Mouse (Mus musculus): ENCODE data around the gene Hmx3. TPM values are rescaled to one million over a fixed set of nuclear protein-coding genes. Genes with fewer than 3 reads are reported as not detected.

Gene Hmx3
- polyA plus RNA-seq, 1 experiment from 2014 or later, result 0.60 TPM

- Histone ChIP-seq H3K9ac (peak within 1 kb of the TSS; percentile 68), H3K27me3 (peaks cover 34% of the 10 kb centered on the region), H3K4me3 (peak within 1 kb of the TSS; percentile 72), H3K4me2 (peak within 1 kb of the TSS; percentile 70), H3K27ac (replicated peaks) (peak within 1 kb of the TSS; percentile 93), H3K9me3 (no peaks in the 10 kb centered on the region), H3K4me1 (replicated peaks) (peaks cover 19% of the 10 kb centered on the region), H3K36me3 (peaks cover 16% of the 10 kb centered on the region)
- under 1% methylated on average over 48 of the region's 51 CpGs for WGBS
- peak; percentile 95 for ATAC-seq (ENCODE audit: low FRiP score, low read depth)
Observed at GRCm38 (mm10) chr7:131559986-131560696, 17.5 kb downstream of the Hmx3 start, which contains the start of gene Bub3. Gene Bub3 (plus strand): TSS chr7:131560222.

GRCm38 (mm10) chr7:131560697-131561042, 18.0 kb downstream of the Hmx3 start:
- Histone ChIP-seq H3K27ac (replicated peaks) (peak overlapping the region; percentile 93), H3K4me3 (peak overlapping the region; percentile 72), H3K9ac (peak overlapping the region; percentile 68), H3K36me3 (peaks cover 16% of the 10 kb centered on the region), H3K4me2 (peak overlapping the region; percentile 70), H3K27me3 (peaks cover 29% of the 10 kb centered on the region), H3K4me1 (replicated peaks) (peaks cover 16% of the 10 kb centered on the region), H3K9me3 (no peaks in the 10 kb centered on the region)
- WGBS, result 2% methylated on average over 14 of the region's 14 CpGs
- ATAC-seq (ENCODE audit: low FRiP score, low read depth), result peak; percentile 65; the same call in 1 of the 2 replicates

DNA sequence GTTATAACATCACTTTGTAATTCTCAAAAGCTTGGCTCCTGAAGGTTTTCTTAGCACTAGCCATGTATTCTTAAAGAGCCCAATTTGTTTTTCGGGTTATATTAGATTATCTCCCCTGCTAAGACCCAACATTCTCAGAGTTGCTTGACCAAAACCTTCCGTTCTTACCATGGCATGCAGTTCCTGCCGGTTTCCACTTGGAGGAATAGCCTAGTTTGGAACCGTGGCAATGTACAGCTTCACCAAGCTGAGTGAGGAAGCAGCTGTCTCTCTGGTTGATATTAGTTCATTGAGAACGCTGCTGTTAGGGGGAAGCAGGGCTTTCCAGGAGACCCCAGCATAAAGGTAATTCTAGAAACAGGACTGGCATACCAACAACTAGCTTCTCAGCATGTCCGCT, 32.6 kb downstream of the Hmx3 start:
- Histone ChIP-seq H3K27ac (replicated peaks) (no peak overlapping the region), H3K27me3 (no peaks in the 10 kb centered on the region), H3K9ac (no peak overlapping the region), H3K36me3 (peaks cover 21% of the 10 kb centered on the region), H3K4me1 (replicated peaks) (no peaks in the 10 kb centered on the region), H3K9me3 (no peaks in the 10 kb centered on the region), H3K4me2 (no peak overlapping the region), H3K4me3 (no peak overlapping the region)
- 76% methylated on average over 6 of the region's 6 CpGs for WGBS
- no peak for ATAC-seq (ENCODE audit: low FRiP score, low read depth)

DNA sequence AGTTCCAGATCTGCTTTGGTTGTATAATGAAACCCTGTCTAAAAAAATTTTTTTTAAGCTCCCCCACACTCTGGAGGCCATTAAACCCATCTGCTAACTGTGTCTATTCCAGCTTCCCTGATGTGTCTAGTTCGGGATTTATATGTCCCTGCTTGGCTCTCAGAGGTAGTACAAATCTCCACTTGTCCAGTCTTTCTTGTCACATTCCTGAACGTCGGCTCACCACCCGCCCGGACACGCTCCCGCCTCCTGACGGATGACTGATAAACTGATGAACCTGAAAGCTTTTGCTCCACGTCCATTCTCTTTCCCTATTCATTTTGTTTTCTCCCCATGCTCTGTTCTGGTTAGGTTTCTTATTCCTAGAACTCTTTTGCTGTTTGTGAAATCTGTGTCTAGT, 39.5 kb downstream of the Hmx3 start:
- WGBS, result 59% methylated on average over 9 of the region's 9 CpGs
- H3K27ac ChIP-seq (replicated peaks), result no peak overlapping the region

DNA sequence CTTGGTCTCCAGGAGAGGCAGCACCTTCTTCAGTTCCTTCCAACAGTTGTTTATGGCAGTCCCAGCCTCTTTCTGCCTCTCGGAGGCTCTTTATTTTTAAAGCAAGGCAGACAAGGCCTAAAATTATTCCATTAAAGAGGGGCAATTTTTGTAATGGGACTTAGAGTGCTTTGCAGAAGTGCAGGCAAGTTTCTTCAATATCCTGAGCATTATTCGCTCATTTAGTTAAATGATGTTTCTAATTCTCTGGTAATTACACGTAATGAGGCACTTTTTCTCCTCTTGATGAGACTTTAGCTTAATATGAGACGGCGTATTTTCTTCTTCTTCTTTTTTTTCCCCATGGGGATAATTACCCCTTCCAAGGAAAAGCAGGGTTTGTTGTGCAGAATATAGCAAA, 42.9 kb downstream of the Hmx3 start:
- H3K4me3 ChIP-seq, result no peak overlapping the region
- H3K27me3 ChIP-seq, result no peaks in the 10 kb centered on the region
- no peak overlapping the region for H3K4me2 ChIP-seq
- no peak for ATAC-seq (ENCODE audit: low FRiP score, low read depth)
- no peaks in the 10 kb centered on the region for H3K4me1 ChIP-seq (replicated peaks)
- H3K36me3 ChIP-seq, result no peaks in the 10 kb centered on the region
- no peak overlapping the region for H3K27ac ChIP-seq (replicated peaks)
- H3K9ac ChIP-seq, result no peak overlapping the region
- H3K9me3 ChIP-seq, result no peaks in the 10 kb centered on the region
- 70% methylated on average over 5 of the region's 5 CpGs for WGBS

More for the DNA sequence above, 39.5 kb downstream of the Hmx3 start:
- no peak overlapping the region for H3K4me3 ChIP-seq
- no peaks in the 10 kb centered on the region for H3K27me3 ChIP-seq
- H3K9ac ChIP-seq, result no peak overlapping the region
- no peaks in the 10 kb centered on the region for H3K4me1 ChIP-seq (replicated peaks)
- no peak overlapping the region for H3K4me2 ChIP-seq
- H3K36me3 ChIP-seq, result no peaks in the 10 kb centered on the region
- no peak for ATAC-seq (ENCODE audit: low FRiP score, low read depth)
- H3K9me3 ChIP-seq, result no peaks in the 10 kb centered on the region

Other genes starting within 250 kb of the Hmx3 start
- gene Cuzd1, start 220.6 kb upstream of the Hmx3 start, polyA plus RNA-seq (2015; fragmentation: Nextera tagmentation; extraction: Ambion mirVana), result not detected in 2 replicates
- gene Fam24b, start 213.4 kb upstream of the Hmx3 start, polyA plus RNA-seq (2015; fragmentation: Nextera tagmentation; extraction: Ambion mirVana), result not detected in 2 replicates
- gene Fam24a, start 209.0 kb upstream of the Hmx3 start, polyA plus RNA-seq (2015; fragmentation: Nextera tagmentation; extraction: Ambion mirVana), result not detected in 2 replicates
- 29.3 and 30.2 TPM in 2 replicates for gene 2310057M21Rik, start 180.1 kb upstream of the Hmx3 start, polyA plus RNA-seq (2015; fragmentation: Nextera tagmentation; extraction: Ambion mirVana)
- 49.0 and 51.4 TPM in 2 replicates for gene Pstk, start 171.7 kb upstream of the Hmx3 start, polyA plus RNA-seq (2015; fragmentation: Nextera tagmentation; extraction: Ambion mirVana)
- 10.4 and 13.4 TPM in 2 replicates for gene Ikzf5, start 132.3 kb upstream of the Hmx3 start, polyA plus RNA-seq (2015; fragmentation: Nextera tagmentation; extraction: Ambion mirVana)
- 90.0 and 100 TPM in 2 replicates for gene Acadsb, start 132.3 kb upstream of the Hmx3 start, polyA plus RNA-seq (2015; fragmentation: Nextera tagmentation; extraction: Ambion mirVana)
- gene Hmx2, start 5.9 kb downstream of the Hmx3 start, polyA plus RNA-seq (2015; fragmentation: Nextera tagmentation; extraction: Ambion mirVana), result 1.3 and 1.4 TPM in 2 replicates
- 158 and 164 TPM in 2 replicates for gene Bub3, start 17.4 kb downstream of the Hmx3 start, polyA plus RNA-seq (2015; fragmentation: Nextera tagmentation; extraction: Ambion mirVana)

All from hindbrain, embryonic 15.5 days (tissue).